Mouse (Mus musculus) brain, embryonic 14.5 days (tissue): ENCODE measurements around the gene Kif2a.

Source experiments
- CTCF ChIP-seq: fragments of 200-500 bp; IDR thresholded peaks from 2 replicates; pipeline ENCODE4 v1.5.1; 2012; ENCODE audit warnings: inconsistent platforms, mild to moderate bottlenecking, moderate library complexity, borderline replicate concordance; ENCODE audit not compliant: insufficient read depth, insufficient read length; ENCODE audit errors: extremely low read depth
- POLR2A ChIP-seq: fragments of 200-500 bp; IDR thresholded peaks from 2 replicates; pipeline ENCODE4 v1.6.1; 2012; ENCODE audit warnings: mild to moderate bottlenecking, inconsistent platforms, borderline replicate concordance; ENCODE audit not compliant: poor library complexity, insufficient read depth, insufficient read length, severe bottlenecking; ENCODE audit errors: extremely low read depth

DNA sequence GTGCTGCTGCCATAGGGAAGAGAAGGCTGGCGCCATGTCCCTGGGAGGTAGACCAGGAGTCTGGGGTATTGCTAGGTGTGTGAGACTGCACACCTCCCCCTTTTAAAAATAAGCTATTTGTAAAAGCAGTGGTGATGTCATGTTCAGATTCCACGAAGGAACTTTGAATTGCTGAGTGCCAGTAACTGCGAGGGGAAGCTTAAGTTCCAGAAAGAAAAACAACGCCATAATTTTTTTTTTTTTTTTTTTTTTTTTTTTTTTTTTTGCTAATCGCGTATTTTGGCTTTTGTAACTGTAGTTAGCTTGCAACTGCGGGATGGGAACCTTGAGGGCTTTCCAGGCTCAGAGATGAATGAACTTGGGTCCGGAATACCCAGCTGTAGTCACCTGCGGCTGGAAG, 76.4 kb downstream of the Kif2a start:
- no peak for TF ChIP-seq CTCF
- TF ChIP-seq POLR2A: no peak
